Mouse (Mus musculus) granulocyte monocyte progenitor cell, adult 5-6 weeks (primary cell): ENCODE results near the gene Zdhhc14. TPM values are rescaled to one million over a fixed set of nuclear protein-coding genes. Genes with fewer than 3 reads are reported as not detected.

ENCODE experiments used
- ATAC-seq: replicated peaks from 2 replicates; pipeline ENCODE4 v1.8.0; 2016; ENCODE audit warnings: mild to moderate bottlenecking, moderate TSS enrichment, inconsistent platforms; ENCODE audit not compliant: poor library complexity, severe bottlenecking
- total RNA-seq, 2 experiments: library from RNA; stranded (forward) in 1 of 2; stranded (reverse) in 1 of 2; fragments of 200-712, 200-1000 nt in 1 of 2; fragments of >200 nt in 1 of 2; fragmentation: Nextera tagmentation in 1 of 2; gene quantifications; 2 replicates each; pipeline ENCODE4 v1.2.3; 2014 to 2017

Zdhhc14 gene
- total RNA-seq (2014; fragmentation: Nextera tagmentation) (3.4 and 3.7 TPM in 2 replicates), total RNA-seq (2017) (0.69 and 1.4 TPM in 2 replicates)

GRCm38 (mm10) chr17:5491801-5492745 is at the start of gene Zdhhc14:
TSS of gene Zdhhc14 (plus strand) at chr17:5492557.
- ATAC-seq = peak; percentile 82

DNA sequence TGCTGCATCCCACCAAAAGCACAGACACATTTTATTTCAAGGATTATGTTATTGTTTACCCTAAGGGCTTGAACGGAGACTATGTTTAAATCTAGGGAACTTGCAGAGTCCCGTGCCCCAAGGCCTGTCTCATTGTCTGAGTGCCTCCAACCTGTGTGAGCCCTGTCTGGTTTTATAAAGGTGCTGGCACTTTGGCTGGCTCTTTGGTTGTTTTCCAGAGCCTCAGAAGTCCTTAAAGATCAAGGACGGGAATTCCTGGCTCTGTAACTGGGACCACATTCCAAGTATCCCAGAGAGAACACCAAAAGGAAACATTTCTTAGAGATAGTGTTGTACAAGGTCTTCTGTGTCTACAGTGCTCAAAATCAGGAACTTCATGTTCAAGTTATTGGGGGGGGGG is 49.1 kb upstream of the Zdhhc14 start:
- no peak for ATAC-seq

DNA sequence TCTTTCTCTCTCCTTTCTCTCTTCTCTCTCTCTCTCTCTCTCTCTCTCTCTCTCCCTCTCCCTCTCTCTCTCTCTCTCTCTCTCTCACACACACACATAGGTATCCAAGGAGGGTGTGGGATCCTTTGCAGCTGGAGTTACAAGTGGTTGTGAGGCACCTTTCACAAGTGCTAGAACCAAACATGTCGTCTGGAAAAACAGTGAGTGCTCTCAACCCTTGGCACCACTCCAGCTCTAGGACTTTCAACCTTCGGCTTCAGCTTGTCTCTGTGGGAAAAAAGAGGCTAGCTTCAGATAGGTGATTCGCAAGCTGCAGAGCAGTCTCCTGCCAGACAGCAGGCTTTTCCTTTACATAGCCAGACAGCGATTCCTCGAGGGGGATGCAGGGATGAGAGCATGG is 48.6 kb upstream of the Zdhhc14 start:
- no peak for ATAC-seq

GRCm38 (mm10) chr17:5453657-5454056 is 38.7 kb upstream of the Zdhhc14 start:
- no peak for ATAC-seq

- ATAC-seq = no peak
Measured at GRCm38 (mm10) chr17:5463912-5464311, 28.4 kb upstream of the Zdhhc14 start.

- no peak for ATAC-seq
Measured at GRCm38 (mm10) chr17:5466736-5467135, 25.6 kb upstream of the Zdhhc14 start.

- no peak for ATAC-seq
Measured at GRCm38 (mm10) chr17:5467177-5467576, 25.2 kb upstream of the Zdhhc14 start.

DNA sequence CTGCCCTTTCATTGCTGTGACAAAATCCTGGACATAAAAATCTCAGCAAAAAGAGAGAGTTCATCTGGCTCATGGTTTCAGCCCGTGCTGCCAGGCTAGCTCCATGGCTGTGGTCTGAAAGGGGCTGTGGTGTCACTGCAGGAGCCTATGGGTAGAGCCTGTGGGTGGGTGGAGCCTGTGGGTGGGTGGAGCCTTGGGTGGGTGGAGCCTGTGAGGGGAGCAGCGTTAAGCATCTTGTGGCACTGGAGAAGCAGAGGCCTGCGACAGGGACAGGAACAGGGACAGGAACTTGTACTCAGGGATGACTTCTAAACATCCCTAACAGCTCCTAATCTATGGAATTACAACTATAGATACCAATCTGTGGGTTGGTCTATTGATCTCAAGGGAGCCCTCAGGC is 20.1 kb upstream of the Zdhhc14 start:
- peak; percentile 67 for ATAC-seq

GRCm38 (mm10) chr17:5475960-5476725 is 16.2 kb upstream of the Zdhhc14 start:
- peak; percentile 80 for ATAC-seq

GRCm38 (mm10) chr17:5483456-5483855 is 8.9 kb upstream of the Zdhhc14 start:
- peak; percentile 33; the same call in 1 of the 2 replicates for ATAC-seq

DNA sequence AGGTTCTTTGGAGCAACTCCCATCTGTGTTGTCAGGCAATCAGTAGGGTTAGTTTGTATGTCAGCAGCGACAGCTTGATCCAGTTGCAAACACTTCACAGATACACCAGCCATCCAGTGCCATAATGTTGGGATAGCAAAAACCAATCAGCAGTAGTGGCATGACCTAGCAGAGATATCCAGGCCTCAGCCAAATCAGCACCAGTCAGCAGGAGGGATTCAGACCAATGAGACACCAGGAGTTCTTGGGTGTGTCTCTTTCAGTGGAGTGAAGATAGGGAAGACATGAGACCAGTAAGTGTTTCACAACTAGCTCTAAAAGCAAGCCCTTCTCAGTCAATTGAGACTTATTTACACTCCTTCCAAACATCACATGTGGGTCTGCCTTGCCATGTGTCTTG is 7.7 kb upstream of the Zdhhc14 start:
- no peak for ATAC-seq

GRCm38 (mm10) chr17:5488156-5488555 is 4.2 kb upstream of the Zdhhc14 start:
- ATAC-seq = no peak

GRCm38 (mm10) chr17:5490351-5490750 is 2.0 kb upstream of the Zdhhc14 start:
- ATAC-seq = no peak

DNA sequence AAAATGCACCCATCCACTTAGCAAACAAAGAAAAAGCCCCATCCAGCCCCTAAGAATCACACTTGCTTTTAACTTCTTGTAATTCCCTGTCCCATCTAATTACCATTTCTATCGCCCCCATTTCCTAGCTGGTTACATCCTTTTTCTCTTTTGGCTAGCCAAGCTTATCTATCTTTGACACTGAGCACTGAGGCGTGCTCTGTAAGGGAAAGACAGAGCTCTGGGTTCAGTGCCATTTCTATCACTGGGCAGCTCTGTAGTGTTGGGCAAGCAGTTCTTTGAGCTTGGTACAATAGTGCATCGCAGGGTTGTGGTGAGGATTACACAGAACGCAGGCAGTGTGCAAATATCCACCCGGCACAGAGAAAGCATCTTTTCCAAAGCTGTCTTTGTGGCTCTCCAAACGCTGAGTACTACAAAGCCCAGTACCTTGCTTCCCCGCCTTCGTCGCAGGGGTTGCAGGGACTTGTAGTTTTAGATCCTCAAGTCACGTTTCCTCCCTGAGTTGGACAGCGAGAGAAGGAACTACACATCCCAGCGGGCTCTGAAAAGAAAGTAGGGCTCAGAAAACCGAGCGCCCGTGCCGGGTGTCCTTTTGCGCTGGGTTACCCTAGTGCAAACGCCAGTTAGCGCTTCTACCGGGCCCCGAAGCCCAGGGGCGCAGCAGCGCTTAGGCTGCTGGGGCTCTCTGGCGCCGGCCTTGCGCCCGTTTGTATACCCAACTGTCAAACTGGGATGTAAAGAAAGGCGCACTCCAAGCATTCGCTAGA is 1.1 kb upstream of the Zdhhc14 start:
- peak; percentile 81 for ATAC-seq

- ATAC-seq = peak; percentile 1; the same call in 1 of the 2 replicates
Measured at GRCm38 (mm10) chr17:5492746-5493160, 396 bp downstream of the Zdhhc14 start.

DNA sequence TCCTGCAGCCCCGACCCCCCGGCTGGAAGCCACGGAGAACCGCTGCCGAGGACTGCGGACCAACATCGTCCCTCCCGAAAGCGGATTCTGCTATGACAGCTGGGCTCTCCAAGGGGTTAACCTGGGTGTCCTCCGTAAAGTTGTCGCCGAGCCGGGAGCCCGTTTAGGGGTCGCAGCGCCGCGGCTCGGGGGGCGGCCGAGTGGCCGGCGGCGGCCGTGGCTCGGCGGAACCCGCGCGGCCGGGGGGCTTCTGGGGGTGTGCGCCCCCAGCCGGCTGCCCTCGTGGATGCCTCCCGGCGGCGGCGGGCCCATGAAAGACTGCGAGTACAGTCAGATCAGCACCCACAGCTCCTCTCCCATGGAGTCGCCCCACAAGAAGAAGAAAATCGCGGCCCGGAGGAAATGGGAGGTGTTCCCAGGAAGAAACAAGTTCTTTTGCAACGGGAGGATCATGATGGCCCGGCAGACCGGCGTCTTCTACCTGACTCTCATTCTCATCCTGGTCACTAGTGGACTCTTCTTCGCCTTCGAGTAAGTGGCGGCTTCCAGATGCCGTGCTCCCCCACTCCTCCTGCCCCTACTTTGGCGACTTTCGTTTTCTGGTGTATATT is 909 bp downstream of the Zdhhc14 start:
- no peak for ATAC-seq

DNA sequence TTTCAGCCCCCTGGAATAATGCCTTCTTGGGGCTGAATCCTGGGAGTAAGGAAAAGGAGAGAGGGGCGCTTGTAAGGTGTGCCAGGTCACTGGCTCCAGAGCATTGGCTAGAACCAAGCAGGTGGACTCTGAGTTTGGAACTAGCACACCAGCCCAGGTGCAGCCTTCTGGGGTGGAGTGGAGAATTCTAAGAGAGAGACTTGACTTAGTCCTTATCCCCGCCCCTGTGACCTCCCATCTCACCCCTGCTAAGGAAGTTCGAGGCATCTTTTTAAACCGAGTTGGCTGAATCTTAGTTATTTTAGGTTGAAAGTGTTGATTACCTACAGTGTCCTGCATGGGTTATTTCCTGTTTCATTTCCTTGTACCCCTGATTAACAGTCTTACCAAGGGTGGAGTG is 1.5 kb downstream of the Zdhhc14 start:
- ATAC-seq = no peak

- no peak for ATAC-seq
Measured at GRCm38 (mm10) chr17:5494832-5495231, 2.5 kb downstream of the Zdhhc14 start.

DNA sequence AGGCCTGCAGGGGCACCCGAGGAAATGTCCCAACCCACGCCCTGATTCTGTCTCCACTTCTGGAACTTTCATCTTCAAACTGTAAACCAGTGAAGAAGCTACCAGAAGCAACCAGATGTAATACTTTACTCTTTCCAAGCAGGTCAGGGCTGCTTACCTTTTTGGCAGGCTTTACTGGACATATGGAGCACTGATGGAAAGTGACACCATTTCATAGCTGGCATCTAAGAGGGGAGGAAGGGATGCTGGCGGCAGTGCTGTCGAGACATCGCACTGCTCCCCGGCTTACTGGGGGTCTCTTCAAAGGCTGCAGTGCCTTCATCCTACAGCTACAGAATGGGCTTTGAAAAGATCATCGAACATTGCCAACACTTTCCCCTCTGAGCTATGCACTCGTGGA is 5.3 kb downstream of the Zdhhc14 start:
- ATAC-seq = no peak

DNA sequence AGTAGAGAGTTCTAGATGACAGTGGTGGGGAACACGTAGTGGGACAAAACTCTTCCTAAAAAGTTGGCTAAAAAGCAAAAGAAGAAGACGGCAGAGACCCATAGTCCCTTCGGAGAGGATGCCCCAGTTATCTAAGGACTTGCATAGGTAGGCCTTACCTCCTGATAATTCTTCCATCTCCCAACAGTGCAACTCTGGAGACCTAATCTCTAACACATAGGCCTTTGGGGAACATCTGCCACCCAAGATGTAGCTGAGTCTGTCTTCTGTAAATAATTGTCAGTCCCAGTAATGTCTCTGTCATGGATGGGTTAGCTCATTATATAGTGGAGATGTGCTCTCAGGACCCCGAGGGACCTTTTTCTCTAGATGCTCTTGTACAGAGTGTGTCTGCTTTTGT is 6.6 kb downstream of the Zdhhc14 start:
- ATAC-seq = no peak
